Mouse (Mus musculus) left cerebral cortex, adult 18-20 months (tissue): Measurements from ENCODE around the gene Slc10a7. TPM values are rescaled to one million over a fixed set of nuclear protein-coding genes. Genes with fewer than 3 reads are reported as not detected.
"Not testable (repeated sequence)": the region's sequence is repeated elsewhere in the genome, so short reads cannot be mapped to it uniquely, and the experiment has no call there.

Source experiments
- DNase-seq, 2 experiments: peaks; one replicate each; pipeline ENCODE4 v3.0.0; 2021 to 2022; ENCODE audit warnings: low spot score in 2 of 2, mixed read lengths in 1 of 2
- total RNA-seq, 2 experiments: library from RNA; stranded (reverse); gene quantifications; 2 replicates each; pipeline ENCODE4 v1.2.3; 2021

The Slc10a7 gene
- total RNA-seq, 2 experiments from 2014 or later, result 6.2 to 10.5 TPM

GRCm38 (mm10) chr8:78545153-78545817 lies 36.1 kb downstream of the Slc10a7 start:
- DNase-seq, result not testable (repeated sequence)

- DNase-seq, result no peak
These were observed 41.0 kb downstream of the Slc10a7 start for GRCm38 (mm10) chr8:78549971-78550751.

GRCm38 (mm10) chr8:78550752-78551134 lies 41.6 kb downstream of the Slc10a7 start:
- no peak for DNase-seq

DNA sequence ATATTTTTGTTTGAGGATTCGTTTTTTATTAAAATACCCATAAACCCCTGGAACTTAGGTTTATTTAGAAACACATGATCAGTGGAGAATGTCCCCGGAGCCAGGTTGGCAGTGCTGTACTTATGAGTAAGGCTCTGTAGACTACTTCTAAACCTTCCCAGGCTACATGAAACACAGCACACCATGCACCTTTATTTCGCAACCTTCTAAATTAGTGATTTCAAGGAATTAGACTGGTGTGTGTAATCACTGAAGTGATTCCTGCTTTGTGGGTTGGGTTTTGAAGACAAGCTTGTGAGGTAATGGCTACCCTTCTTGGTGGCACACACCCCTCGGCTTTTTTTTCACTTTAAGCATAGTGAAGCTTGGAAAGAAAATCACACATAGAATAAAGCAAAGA lies 46.7 kb downstream of the Slc10a7 start:
- DNase-seq, result no peak

GRCm38 (mm10) chr8:78556773-78557434 lies 47.8 kb downstream of the Slc10a7 start:
- no peak for DNase-seq

DNA sequence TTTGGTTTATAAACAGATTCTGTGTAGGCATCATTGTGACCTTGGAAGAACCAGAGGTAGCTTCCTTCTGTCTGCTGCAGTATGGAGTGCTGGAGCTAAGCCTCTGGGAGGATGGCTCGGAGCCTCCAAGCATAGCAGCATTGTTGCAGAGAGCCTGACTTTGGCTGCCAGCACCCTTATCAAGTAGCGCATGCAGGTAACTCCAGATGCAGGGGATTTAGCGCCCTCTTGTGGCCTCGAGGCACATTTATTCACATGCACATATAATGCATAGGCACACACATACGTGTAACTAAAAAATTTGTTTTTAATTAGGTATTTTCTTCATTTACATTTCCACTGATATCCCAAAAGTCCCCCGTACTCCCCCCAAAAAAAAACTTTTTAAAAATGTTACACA lies 52.5 kb downstream of the Slc10a7 start:
- no peak for DNase-seq

DNA sequence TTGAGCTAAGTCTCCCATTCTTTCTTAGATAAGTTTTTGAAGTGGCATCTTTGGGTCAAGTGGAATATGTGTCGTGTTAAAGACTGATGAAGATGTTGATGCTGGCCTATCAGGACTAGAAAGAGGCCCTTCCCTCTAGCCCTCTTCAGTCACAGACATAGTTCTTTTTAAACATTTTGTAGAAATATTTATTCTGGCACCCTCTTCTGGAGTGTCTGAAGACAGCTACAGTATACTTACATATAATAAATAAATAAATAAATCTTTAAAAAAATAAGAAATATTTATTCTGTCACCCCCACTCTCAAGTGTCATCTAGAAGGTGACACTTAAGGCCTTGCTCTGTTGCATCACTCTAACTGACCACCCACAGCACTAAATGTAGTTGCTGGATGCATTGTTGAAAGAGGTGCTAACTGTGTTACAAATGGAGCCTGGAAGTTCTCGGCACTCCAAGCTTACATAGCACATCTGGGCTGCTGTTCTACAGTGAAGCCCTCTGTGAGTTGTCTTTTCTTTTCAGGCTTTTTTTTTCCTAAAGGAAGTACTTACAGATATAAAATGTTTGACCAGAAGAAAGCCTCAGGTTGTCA lies 54.4 kb downstream of the Slc10a7 start:
- DNase-seq, result no peak

DNA sequence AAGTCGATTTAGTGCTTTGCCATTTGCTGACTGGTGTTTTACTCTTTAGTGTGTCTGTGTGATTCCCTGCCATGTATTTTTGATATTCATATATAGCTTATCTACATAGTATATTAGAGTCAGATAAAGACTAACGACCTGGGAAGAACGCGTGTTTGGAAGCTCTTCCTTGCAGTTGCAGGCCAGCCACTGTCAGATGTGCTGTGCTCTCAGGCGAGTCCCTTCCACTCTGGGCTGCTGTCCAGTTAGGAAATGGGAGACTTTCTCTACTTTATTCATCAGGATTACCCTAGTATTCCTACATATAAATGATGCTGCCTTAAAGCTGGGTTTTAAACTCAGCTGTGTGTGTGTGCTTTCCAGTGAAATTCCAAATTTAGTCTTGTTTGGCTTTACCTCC lies 55.1 kb downstream of the Slc10a7 start:
- no peak for DNase-seq

GRCm38 (mm10) chr8:78568196-78568595 lies 59.0 kb downstream of the Slc10a7 start:
- DNase-seq, result no peak

- no peak for DNase-seq
These were observed 62.4 kb downstream of the Slc10a7 start for GRCm38 (mm10) chr8:78571528-78571927.

DNA sequence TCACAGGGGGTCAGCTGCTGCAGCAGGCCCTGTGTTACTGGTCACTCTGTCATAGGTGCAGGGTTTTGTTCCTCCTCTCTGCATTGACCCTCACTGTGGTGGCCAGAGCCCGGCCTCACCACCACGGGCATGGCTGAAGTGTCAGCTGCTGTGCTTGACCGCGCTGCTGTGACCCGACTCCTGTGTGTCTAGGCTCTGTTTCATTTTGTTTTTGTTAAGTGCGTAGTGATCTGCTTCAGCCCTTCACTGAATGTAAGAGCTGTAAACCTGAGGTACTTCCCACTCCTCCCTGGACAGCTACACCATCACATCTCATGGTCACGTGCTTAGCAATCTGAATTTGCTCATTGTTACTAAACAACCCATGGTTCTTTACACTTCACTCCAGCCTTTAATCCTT lies 65.1 kb downstream of the Slc10a7 start:
- no peak for DNase-seq

GRCm38 (mm10) chr8:78577569-78577968 lies 68.4 kb downstream of the Slc10a7 start:
- no peak for DNase-seq

DNA sequence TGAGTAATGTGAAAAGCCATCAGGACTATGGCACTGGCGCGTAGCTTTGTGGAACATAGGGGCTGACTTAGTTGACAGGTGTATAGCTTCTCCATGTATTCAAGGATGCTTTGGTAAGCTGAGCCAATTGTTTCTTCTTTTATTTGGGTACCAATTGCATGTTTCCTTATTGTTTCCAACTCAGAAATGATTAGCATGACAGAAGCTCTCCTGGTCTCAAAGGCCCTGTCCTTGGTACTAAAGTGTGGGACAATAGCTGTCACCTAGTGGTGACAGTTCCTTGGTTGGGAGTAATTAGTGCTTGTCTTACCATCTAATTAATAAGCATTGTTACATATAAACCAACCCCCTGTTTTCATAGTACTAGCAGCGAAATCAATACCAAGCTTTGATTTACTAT lies 68.9 kb downstream of the Slc10a7 start:
- no peak for DNase-seq

- DNase-seq, result no peak
These were observed 75.0 kb downstream of the Slc10a7 start for GRCm38 (mm10) chr8:78584011-78584776.

- DNase-seq, result no peak
These were observed 75.7 kb downstream of the Slc10a7 start for GRCm38 (mm10) chr8:78584863-78585262.

DNA sequence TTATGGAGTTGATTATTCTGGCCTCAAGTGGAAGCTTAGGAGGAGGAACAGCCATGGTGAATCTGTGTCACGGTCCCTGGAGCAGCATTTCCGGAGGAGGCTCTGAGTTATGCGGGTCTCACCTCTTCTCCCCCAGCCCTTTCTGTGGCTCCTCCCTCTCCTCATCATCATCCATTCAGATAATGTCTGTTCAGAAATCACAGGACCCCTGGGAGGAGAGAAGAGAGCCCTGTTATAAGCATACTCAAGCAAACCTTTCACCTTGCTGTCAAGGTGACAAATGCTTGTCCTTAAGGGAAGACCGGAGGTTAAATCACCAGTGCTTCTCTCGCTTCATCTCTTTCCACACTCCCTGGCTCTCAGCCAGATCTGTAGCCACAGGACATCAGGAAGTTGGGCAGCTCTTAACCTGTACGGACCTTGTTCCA lies 86.3 kb downstream of the Slc10a7 start:
- no peak for DNase-seq

GRCm38 (mm10) chr8:78598237-78598636 lies 89.1 kb downstream of the Slc10a7 start:
- DNase-seq, result no peak

DNA sequence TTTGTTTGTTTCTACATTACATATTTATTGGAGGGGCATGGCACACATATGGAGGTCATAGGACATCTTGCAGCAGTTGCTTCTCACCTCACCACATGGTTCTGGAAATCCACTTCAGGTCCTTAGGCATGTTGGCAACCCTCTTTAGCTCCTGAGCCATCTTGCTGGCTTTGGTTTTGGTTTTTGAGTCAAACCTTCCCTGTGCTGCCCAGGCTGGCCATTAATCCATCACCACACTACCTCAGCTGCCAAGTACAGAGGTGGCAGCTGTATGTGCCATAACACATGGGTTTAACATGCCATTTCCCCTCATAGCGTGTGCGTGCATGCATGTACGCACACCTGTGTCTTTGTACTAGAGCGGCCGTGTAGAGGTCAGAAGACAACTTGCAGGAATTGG lies 93.9 kb downstream of the Slc10a7 start:
- DNase-seq, result no peak

- DNase-seq, result no peak
These were observed 95.3 kb downstream of the Slc10a7 start for GRCm38 (mm10) chr8:78604426-78604825.

DNA sequence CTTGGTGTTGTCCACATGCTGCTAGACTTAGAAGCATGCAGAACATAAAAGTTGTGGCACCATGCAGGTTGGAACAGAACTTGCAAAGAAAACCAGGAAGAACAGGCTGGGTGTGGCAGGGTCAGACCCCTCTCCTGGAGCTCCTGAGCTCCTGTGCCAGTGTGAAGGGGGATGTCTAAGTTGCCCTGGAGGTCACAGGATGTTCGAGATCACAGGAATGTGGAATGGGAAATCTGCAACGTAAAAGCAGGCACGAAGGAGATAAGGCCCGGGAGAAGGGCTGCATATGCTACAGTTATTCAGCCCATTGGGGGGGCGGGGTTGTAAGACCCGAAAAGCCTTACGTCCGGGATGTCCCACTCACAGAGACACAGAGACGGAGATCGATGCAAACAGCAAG lies 100.2 kb downstream of the Slc10a7 start:
- no peak for DNase-seq

DNA sequence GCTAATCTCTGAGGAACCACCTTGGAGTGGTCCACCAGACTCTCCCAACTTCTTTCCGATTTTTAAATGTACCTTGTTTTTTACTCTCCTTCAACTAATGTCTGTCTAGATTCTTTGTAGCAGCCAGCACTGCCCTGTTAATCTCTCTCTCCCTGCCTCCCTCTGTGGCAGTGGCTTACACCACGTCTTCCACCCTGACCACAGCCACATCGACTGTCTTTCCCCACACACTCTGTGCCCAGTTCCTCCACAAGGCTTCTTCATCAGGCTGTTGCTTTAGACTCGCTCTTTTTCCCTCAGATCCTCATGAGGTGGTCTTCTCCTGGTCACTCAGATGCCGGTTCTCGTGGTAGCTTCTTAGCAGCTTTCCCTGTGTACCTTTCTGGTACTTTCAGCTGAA lies 101.9 kb downstream of the Slc10a7 start:
- no peak for DNase-seq
